Mouse (Mus musculus): Measurements from ENCODE around the gene Pan2.

DNA sequence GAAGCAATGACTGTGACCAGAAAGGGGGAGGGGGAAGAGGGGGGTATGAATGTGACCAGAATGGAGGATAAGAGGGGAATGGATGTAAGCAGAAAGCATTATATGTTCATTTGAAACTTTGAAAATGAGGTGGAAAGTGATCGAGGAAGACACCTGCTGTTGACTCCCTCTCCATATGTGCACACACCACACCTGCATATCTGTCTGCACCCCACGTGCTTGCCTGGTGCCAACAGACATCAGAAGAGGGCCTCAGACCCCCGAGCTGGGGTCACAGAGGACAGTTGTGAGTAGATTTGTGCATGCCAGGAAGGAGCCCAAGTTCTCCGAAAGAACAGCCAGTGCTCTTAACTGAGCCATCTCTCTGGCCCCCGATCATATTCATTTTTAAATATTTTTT, 43.2 kb upstream of the Pan2 start:
- no peak for TF ChIP-seq POLR2A (IDR thresholded peaks at IDR 0.05; ENCODE audit: borderline replicate concordance, extremely low read depth, insufficient read depth, insufficient read length, poor library complexity, severe bottlenecking)
- TF ChIP-seq CTCF (IDR thresholded peaks at IDR 0.05; ENCODE audit: borderline replicate concordance, extremely low read depth, insufficient read depth, insufficient read length), result no peak

Data from brain, embryonic 14.5 days (tissue).